Mouse (Mus musculus): ENCODE data around the gene Ralb. TPM values are rescaled to one million over a fixed set of nuclear protein-coding genes. Genes with fewer than 3 reads are reported as not detected.

The Ralb gene
- polyA plus RNA-seq, 1 experiment from 2014 or later = 96.8 TPM

DNA sequence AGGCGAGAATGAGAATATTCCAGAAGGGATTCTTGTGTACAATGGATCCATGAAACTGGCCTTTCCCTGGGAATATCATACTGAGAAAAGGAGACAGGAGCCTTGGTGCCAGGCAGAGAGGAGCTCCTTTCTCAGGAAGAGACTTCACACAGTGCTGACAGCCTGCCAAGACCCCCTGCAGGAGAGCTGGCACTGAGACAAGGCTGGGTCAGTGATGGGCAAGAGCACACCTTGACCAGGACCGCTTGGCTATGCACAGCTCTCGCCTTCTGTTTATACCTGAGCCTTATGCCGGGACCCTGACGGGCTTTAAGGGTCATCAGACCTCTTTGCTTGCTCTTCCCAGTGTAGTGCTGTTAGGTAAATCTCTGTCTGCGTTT is 9.2 kb downstream of the Ralb start:
- Histone ChIP-seq H3K9ac (ENCODE audit: low read depth, low read length) (no peak overlapping the region), H3K27me3 (replicated peaks; ENCODE audit: control insufficient read depth, insufficient read depth, low read length) (no peaks in the 10 kb centered on the region), H3K4me2 (ENCODE audit: low read depth, low read length) (no peak overlapping the region), H3K36me3 (ENCODE audit: control insufficient read depth, insufficient read depth, low read length) (no peaks in the 10 kb centered on the region), H3K4me3 (ENCODE audit: low read depth, low read length) (no peak overlapping the region), H3K9me3 (ENCODE audit: control insufficient read depth, low read length) (no peaks in the 10 kb centered on the region), H3K27ac (replicated peaks; ENCODE audit: low read depth, low read length) (no peak overlapping the region; the same call in 1 of the 2 replicates), H3K4me1 (ENCODE audit: control insufficient read depth, insufficient read depth, low read length) (peaks cover 16% of the 10 kb centered on the region)
- ATAC-seq (ENCODE audit: low read depth) = no peak
- no peak for DNase-seq (ENCODE audit: low spot score)
- WGBS = 85% methylated on average over 6 of the region's 6 CpGs

DNA sequence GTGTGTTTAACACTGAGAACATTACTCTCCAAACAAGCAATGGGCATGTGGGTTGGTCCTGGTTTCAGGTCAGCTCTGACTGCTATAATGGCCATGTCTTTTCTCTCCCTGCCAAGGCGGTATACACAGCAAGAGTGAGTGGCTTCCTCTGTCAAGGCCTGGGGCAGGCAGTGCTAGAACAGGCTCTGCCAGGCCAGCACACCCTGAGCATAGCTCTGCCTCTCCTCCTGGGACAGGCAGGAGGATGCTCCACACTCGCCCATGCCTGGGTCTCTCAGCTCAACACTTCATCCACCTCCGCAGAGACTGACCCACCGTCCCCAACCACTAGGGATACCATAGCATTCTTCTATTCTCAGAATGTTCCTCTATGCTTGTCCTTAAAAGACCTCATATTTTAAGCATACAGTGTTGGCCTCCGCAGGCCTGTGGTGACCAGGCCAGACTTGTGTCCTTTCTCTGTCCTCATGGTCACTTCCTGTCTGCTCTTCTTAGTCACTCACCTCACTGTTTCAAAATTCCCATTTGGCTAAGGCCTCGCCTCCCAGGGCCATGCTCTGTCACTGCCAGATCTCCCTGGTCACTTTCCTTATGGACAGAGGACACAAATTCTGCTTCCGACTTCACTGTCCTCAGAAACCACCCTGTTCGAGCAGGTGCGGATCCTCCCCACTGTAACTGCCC is 9.7 kb downstream of the Ralb start:
- Histone ChIP-seq H3K9me3 (ENCODE audit: control insufficient read depth, low read length) (no peaks in the 10 kb centered on the region), H3K27me3 (replicated peaks; ENCODE audit: control insufficient read depth, insufficient read depth, low read length) (no peaks in the 10 kb centered on the region), H3K4me1 (ENCODE audit: control insufficient read depth, insufficient read depth, low read length) (peaks cover 16% of the 10 kb centered on the region), H3K4me3 (ENCODE audit: low read depth, low read length) (no peak overlapping the region), H3K36me3 (ENCODE audit: control insufficient read depth, insufficient read depth, low read length) (no peaks in the 10 kb centered on the region), H3K27ac (replicated peaks; ENCODE audit: low read depth, low read length) (no peak overlapping the region), H3K4me2 (ENCODE audit: low read depth, low read length) (no peak overlapping the region), H3K9ac (ENCODE audit: low read depth, low read length) (no peak overlapping the region)
- WGBS = 95% methylated on average over 9 of the region's 9 CpGs
- ATAC-seq (ENCODE audit: low read depth) (no peak), DNase-seq (ENCODE audit: low spot score) (no peak)

DNA sequence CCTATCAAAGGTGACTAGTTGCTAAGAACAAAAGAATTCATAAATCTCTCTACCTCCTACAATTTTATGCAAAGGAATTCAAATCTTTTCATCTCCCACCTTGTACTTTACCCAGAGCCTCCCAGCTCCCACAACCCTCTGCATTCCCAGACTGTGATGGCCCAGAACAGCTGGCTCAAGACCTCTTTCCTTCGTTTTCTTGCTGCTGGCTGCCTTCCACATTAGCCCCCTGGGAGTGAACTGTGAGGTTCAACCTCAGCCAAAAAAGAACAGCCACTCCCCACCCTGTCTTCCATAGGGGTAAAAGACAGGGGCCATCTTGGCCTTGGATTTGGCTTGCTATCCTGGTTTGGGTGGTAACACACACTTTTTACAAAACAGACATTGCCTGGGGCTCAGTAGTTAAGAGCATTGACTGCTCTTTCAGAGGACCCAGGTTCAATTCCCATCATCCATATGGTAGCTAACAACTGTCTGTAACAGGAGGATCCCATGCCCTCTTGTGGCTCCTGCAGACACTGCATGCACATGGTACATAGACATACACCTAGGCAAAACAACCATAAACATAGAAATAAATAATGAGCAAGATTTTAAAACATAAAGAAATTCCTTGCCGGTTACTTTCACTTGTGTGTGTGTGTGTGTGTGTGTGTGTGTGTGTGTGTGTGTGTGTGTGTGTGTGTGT is 10.4 kb downstream of the Ralb start:
- H3K27ac ChIP-seq (replicated peaks; ENCODE audit: low read depth, low read length) = no peak overlapping the region
- H3K4me2 ChIP-seq (ENCODE audit: low read depth, low read length) = no peak overlapping the region
- no peaks in the 10 kb centered on the region for H3K36me3 ChIP-seq (ENCODE audit: control insufficient read depth, insufficient read depth, low read length)
- H3K9ac ChIP-seq (ENCODE audit: low read depth, low read length) = no peak overlapping the region
- 58% methylated on average over 2 of the region's 2 CpGs for WGBS
- DNase-seq (ENCODE audit: low spot score) = no peak
- no peak for ATAC-seq (ENCODE audit: low read depth)
- no peaks in the 10 kb centered on the region for H3K27me3 ChIP-seq (replicated peaks; ENCODE audit: control insufficient read depth, insufficient read depth, low read length)
- H3K4me3 ChIP-seq (ENCODE audit: low read depth, low read length) = no peak overlapping the region
- H3K4me1 ChIP-seq (ENCODE audit: control insufficient read depth, insufficient read depth, low read length) = peaks cover 16% of the 10 kb centered on the region
- H3K9me3 ChIP-seq (ENCODE audit: control insufficient read depth, low read length) = no peaks in the 10 kb centered on the region

DNA sequence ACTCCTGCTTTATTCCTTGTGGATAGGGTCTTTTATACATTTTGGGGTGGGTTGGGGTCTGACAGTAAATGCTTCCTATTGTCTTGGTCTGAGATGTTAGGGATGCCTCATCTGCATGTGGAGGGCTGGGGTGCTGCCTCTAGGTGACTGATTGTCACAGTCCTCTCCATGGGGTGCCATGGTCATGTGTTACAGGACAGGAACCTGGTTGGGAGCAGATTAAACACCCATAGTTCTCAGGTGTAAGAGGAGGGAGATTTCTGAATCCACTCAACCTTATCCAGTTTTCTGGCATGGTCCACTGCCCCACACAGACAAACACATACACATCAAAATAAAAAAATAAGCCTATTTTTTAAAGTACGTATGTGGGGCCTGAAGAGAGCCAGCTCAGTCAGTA is 12.1 kb downstream of the Ralb start:
- H3K9ac ChIP-seq (ENCODE audit: low read depth, low read length) = no peak overlapping the region; the same call in 1 of the 2 replicates
- no peak for DNase-seq (ENCODE audit: low spot score)
- WGBS = 63% methylated on average over 1 of the region's 1 CpGs
- H3K4me2 ChIP-seq (ENCODE audit: low read depth, low read length) = no peak overlapping the region
- H3K27me3 ChIP-seq (replicated peaks; ENCODE audit: control insufficient read depth, insufficient read depth, low read length) = no peaks in the 10 kb centered on the region
- ATAC-seq (ENCODE audit: low read depth) = no peak
- no peak overlapping the region for H3K4me3 ChIP-seq (ENCODE audit: low read depth, low read length)
- no peaks in the 10 kb centered on the region for H3K9me3 ChIP-seq (ENCODE audit: control insufficient read depth, low read length)
- H3K27ac ChIP-seq (replicated peaks; ENCODE audit: low read depth, low read length) = 0 out of 2 replicates have a peak overlapping the region, but pooled peaks have one; percentile 25
- no peaks in the 10 kb centered on the region for H3K36me3 ChIP-seq (ENCODE audit: control insufficient read depth, insufficient read depth, low read length)
- H3K4me1 ChIP-seq (ENCODE audit: control insufficient read depth, insufficient read depth, low read length) = peaks cover 25% of the 10 kb centered on the region

DNA sequence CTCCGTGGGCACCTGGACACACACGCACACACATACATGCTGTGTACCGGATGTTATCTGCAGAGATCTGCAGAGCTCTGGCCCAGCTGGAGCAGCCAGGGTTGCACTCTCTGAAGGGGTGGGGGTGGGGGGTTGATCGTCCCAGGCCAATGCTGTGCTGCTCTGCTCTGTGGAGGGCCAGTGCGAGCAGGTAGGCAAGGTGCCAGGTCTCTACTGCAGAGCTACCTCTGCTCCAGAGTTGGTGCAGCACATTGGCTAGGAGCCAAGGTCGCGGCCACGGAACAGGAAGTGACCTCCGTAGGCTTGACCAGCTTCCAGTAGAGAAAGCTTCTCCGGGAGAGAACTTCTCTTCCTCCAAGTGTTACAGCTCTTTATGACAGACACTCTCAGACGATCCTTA is 12.5 kb downstream of the Ralb start:
- no peaks in the 10 kb centered on the region for H3K9me3 ChIP-seq (ENCODE audit: control insufficient read depth, low read length)
- ATAC-seq (ENCODE audit: low read depth) (peak; percentile 23; the same call in 1 of the 2 replicates), DNase-seq (ENCODE audit: low spot score) (no peak)
- 0 out of 2 replicates have a peak overlapping the region, but pooled peaks have one; percentile 25 for H3K27ac ChIP-seq (replicated peaks; ENCODE audit: low read depth, low read length)
- peak overlapping the region; percentile 21 for H3K4me2 ChIP-seq (ENCODE audit: low read depth, low read length)
- peaks cover 29% of the 10 kb centered on the region for H3K4me1 ChIP-seq (ENCODE audit: control insufficient read depth, insufficient read depth, low read length)
- H3K36me3 ChIP-seq (ENCODE audit: control insufficient read depth, insufficient read depth, low read length) = no peaks in the 10 kb centered on the region
- no peaks in the 10 kb centered on the region for H3K27me3 ChIP-seq (replicated peaks; ENCODE audit: control insufficient read depth, insufficient read depth, low read length)
- no peak overlapping the region for H3K9ac ChIP-seq (ENCODE audit: low read depth, low read length)
- no peak overlapping the region for H3K4me3 ChIP-seq (ENCODE audit: low read depth, low read length)
- 33% methylated on average over 11 of the region's 11 CpGs for WGBS

DNA sequence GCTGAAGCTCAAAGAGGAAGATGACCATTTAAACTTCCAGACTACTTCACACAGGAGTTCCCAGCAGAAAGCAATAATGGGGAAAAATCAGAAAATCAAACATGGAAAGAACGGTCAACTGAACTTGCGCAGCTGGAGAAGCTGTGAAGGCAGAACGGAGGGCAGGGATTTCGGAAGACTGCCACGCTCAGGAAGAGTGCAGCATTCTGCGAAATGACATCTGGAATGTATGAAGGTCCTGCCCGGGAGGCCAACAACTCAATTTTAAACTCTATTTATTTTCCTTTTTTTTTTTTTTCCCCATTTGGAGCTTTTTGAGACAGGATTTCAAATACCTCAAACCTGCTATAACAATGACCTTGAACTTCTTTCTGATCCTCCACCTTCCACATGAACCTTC is 13.8 kb downstream of the Ralb start:
- no peak overlapping the region for H3K9ac ChIP-seq (ENCODE audit: low read depth, low read length)
- ATAC-seq (ENCODE audit: low read depth) = no peak
- peak overlapping the region; percentile 49; the same call in 1 of the 2 replicates for H3K27ac ChIP-seq (replicated peaks; ENCODE audit: low read depth, low read length)
- H3K9me3 ChIP-seq (ENCODE audit: control insufficient read depth, low read length) = no peaks in the 10 kb centered on the region
- 25% methylated on average over 7 of the region's 7 CpGs for WGBS
- no peaks in the 10 kb centered on the region for H3K27me3 ChIP-seq (replicated peaks; ENCODE audit: control insufficient read depth, insufficient read depth, low read length)
- peaks cover 33% of the 10 kb centered on the region for H3K4me1 ChIP-seq (ENCODE audit: control insufficient read depth, insufficient read depth, low read length)
- no peaks in the 10 kb centered on the region for H3K36me3 ChIP-seq (ENCODE audit: control insufficient read depth, insufficient read depth, low read length)
- H3K4me3 ChIP-seq (ENCODE audit: low read depth, low read length) = no peak overlapping the region
- peak; percentile 53 for DNase-seq (ENCODE audit: low spot score)
- H3K4me2 ChIP-seq (ENCODE audit: low read depth, low read length) = no peak overlapping the region

DNA sequence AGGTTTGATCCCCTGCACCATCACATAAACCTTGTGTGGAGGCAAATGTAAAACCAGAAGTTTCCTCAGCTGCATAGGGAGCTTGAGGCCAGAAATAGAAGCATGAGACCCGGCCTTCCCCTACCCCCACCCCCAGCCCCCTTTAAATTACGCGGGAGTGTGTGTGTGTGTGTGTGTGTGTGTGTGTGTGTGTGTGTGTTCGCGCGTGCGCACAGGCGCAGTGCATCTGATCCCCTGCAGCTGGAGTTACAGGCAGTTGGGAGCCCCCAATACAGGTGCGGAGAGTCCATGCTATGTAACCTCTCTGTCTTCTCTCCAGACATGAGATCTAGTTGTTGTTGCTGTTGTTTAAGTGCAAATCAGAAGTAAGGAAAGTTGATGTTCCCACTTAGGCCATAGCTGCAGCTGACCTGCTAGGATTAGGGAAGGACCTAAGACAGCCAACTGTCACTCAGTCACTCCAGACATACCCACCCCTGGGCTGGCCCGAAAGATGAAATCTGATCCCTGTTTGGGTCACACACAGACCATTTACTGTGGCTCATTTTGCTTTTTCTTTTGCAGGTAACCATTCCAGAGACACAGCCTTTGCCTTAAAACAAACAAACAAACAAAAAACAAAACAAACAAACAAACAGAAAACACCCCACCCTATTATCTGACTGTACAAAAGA is 16.5 kb downstream of the Ralb start:
- Histone ChIP-seq H3K4me2 (ENCODE audit: low read depth, low read length) (peak overlapping the region; percentile 26), H3K4me1 (ENCODE audit: control insufficient read depth, insufficient read depth, low read length) (peaks cover 33% of the 10 kb centered on the region), H3K4me3 (ENCODE audit: low read depth, low read length) (no peak overlapping the region), H3K27ac (replicated peaks; ENCODE audit: low read depth, low read length) (peak overlapping the region; percentile 53; the same call in 1 of the 2 replicates), H3K27me3 (replicated peaks; ENCODE audit: control insufficient read depth, insufficient read depth, low read length) (no peaks in the 10 kb centered on the region), H3K9me3 (ENCODE audit: control insufficient read depth, low read length) (no peaks in the 10 kb centered on the region), H3K36me3 (ENCODE audit: control insufficient read depth, insufficient read depth, low read length) (no peaks in the 10 kb centered on the region), H3K9ac (ENCODE audit: low read depth, low read length) (no peak overlapping the region)
- WGBS = 32% methylated on average over 5 of the region's 10 CpGs
- DNase-seq (ENCODE audit: low spot score) = no peak
- 0 out of 2 replicates have a peak, but pooled peaks have one; percentile 13 for ATAC-seq (ENCODE audit: low read depth)

DNA sequence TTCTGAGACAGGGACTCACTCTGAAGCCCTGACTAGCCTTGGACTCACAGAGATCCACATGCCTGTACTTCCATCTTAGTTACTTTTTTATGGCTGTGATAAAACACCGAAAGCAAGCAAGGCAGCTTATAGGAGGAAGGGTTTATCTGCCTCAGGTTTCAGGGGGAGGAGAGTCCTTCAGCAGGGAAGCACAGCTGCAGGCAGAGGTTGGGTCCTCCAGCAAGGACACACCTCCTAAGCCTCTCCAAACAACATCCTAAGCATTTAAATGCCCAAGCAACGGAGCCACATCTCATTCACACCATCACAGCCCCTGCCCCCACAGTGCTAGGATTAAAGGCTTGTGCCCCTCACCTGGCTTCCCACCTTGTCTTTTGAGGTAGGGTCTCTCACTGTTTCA is 18.8 kb downstream of the Ralb start:
- Histone ChIP-seq H3K9me3 (ENCODE audit: control insufficient read depth, low read length) (0 out of 2 replicates have a peak, but pooled peaks cover 4% of the 10 kb centered on the region), H3K4me3 (ENCODE audit: low read depth, low read length) (no peak overlapping the region), H3K4me2 (ENCODE audit: low read depth, low read length) (no peak overlapping the region), H3K36me3 (ENCODE audit: control insufficient read depth, insufficient read depth, low read length) (peaks cover 15% of the 10 kb centered on the region), H3K9ac (ENCODE audit: low read depth, low read length) (no peak overlapping the region), H3K4me1 (ENCODE audit: control insufficient read depth, insufficient read depth, low read length) (peaks cover 17% of the 10 kb centered on the region), H3K27me3 (replicated peaks; ENCODE audit: control insufficient read depth, insufficient read depth, low read length) (no peaks in the 10 kb centered on the region), H3K27ac (replicated peaks; ENCODE audit: low read depth, low read length) (no peak overlapping the region)
- no peak for DNase-seq (ENCODE audit: low spot score)
- WGBS = 25% methylated on average over 2 of the region's 2 CpGs
- no peak for ATAC-seq (ENCODE audit: low read depth)

Measured in embryonic facial prominence, embryonic 14.5 days (tissue).